Mouse (Mus musculus) bone marrow, adult 2 months (tissue): Measurements from ENCODE around the gene Nyap1. TPM values are rescaled to one million over a fixed set of nuclear protein-coding genes. Genes with fewer than 3 reads are reported as not detected.
A peak's percentile ranks its signal among the peaks of the same experiment; 100 is the strongest.

Experiments used
- H3K27ac ChIP-seq: fragments of 200-500 bp; 2 replicates; pipeline ENCODE4 v1.5.1; 2012; ENCODE audit warnings: low read depth, mild to moderate bottlenecking, control low read depth, inconsistent platforms, low read length; ENCODE audit not compliant: control insufficient read depth, poor library complexity, insufficient read depth
- H3K4me1 ChIP-seq: fragments of 200-500 bp; 2 replicates; pipeline ENCODE4 v1.6.1; 2011; ENCODE audit warnings: low read length; ENCODE audit not compliant: control insufficient read depth, insufficient read depth
- H3K4me3 ChIP-seq: fragments of 200-500 bp; replicated peaks from 2 replicates; pipeline ENCODE3; 2011; ENCODE audit warnings: mild to moderate bottlenecking, low read depth, low read length, control low read depth; ENCODE audit not compliant: control insufficient read depth
- CTCF ChIP-seq: fragments of 200-500 bp; IDR thresholded peaks from 2 replicates; pipeline ENCODE4 v1.5.1; 2011; ENCODE audit warnings: low read length, control low read depth; ENCODE audit not compliant: control insufficient read depth, insufficient read depth
- POLR2A ChIP-seq: fragments of 200-500 bp; IDR thresholded peaks from 2 replicates; pipeline ENCODE4 v1.6.1; 2011; ENCODE audit warnings: low read depth, mild to moderate bottlenecking, control low read depth, low read length, borderline replicate concordance; ENCODE audit not compliant: control insufficient read depth
- WGBS: fragments of 180-500 bp; shearing (Covaris S2); methylation state at CpG from one replicate; pipeline ENCODE4 v1.1.7; 2018; 5-methylcytosine and 5-hydroxymethylcytosine counted together
- polyA plus RNA-seq: library from polyadenylated mRNA; stranded (reverse); fragments of >200 nt; gene quantifications from 2 replicates; pipeline ENCODE4 v1.2.4, GENCODE M21; 2011; ENCODE audit warnings: low replicate concordance; ENCODE audit not compliant: missing spikeins, insufficient read depth, insufficient read length

Gene Nyap1
- polyA plus RNA-seq: 1.2 and 1.9 TPM in 2 replicates

DNA sequence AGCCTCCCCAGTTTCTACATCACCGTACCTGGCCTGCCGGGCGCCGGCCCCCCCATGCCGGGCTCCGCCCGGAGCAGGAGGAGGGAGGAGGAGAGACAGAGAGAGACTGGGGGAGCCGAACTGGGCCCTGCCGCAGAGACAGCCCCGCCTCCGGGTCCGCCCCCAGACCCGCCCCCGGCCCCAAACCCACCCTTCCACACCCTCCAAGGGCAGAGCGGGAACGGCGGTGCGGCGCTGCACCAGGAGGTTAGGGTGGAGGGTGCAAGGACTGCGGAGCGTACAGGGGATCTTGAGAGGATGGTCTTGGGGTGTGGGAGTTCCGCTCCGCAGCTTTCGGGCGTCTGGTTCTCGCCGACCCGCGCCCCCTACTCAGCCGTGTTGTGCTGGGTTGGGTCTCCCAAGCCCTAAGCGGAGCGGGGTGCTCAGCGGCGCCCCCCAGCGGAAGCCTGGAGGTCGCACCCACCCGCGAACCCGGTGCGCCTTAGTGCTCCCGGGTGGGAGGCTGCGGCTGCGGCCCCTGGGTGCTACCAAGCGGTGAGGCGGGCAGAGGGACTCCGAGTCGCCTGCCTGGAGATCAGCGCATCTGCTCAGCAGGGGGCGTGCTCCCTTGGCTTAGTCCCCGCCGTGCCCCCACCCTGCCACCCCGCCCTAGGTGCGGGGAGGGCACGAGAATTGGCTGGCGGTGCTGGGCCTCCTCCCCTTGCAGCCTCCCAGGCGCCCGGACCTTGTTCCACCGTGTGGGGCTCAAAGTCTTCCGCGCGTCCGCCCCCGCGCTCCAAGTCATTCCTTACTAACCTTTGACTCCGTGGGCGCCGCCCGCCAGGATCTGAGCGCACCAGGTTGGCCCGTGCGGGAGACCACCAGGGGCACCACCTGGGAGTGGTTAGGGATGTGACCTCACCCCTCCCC is at the start of gene Nyap1:
Nyap1 (minus strand) TSS at position 585 of the 909 bp plus-strand sequence.
- TF ChIP-seq POLR2A: peak; percentile 41; the same call in 1 of the 2 replicates
- 0 out of 2 replicates have a peak, but pooled peaks have one; percentile 41 for TF ChIP-seq CTCF
- peaks cover 2% of the 10 kb centered on the region; the same call in 1 of the 2 replicates for H3K4me1 ChIP-seq
- WGBS: under 1% methylated on average over 70 of the region's 71 CpGs
- peak within 1 kb of the TSS; percentile 52; the same call in 1 of the 2 replicates for H3K27ac ChIP-seq
- peak within 1 kb of the TSS; percentile 74 for H3K4me3 ChIP-seq

DNA sequence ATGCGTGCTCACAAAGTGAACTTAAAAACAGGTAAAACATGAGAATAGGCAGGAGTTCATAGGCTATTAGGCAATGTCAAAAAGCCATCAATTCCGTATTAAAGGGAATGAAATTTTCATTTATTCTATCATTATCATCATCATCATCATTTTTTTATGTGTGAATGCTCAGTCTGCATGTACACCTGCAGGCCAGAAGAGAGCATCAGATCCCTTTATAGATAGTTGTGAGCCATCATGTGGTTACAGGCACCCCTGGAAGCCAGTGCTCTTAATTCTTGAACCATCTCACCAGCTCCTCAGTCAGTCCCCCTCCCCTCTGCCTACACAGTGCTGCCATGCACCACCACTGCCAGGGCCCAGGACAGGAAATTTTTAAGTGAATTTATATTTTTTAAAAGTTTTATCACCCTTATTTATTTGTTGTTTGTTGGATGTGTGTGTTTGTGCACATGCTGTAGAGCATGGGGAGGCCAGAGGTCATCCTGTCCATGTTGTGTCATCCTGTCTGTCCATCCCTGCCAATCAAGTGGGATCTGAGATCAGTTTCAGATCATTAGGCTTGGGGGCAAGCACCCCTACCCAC is 47.6 kb upstream of the Nyap1 start:
- WGBS: 86% methylated on average over 2 of the region's 2 CpGs
- H3K27ac ChIP-seq: no peak overlapping the region
- peaks cover 5% of the 10 kb centered on the region for H3K4me1 ChIP-seq
- no peak for TF ChIP-seq CTCF
- no peak overlapping the region for H3K4me3 ChIP-seq

DNA sequence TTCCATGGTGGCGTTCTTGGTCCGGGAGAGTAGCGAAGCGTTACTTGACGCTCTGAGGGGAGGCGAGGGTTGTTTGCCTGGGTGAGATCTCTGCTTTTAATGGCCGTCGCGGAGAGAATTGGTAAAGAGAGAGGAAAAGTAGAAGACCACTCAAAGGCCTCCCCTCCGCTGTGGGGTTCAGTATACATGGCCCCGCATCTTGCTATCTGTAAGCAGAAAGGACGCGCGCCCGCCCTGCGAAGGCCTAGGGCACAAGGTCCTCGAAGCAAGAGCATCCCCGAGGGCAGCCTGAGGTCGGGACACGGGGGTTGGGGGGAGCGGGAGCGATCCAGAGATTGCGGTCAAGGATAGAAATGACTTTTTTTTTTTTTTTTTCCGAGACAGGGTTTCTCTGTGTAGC is 46.8 kb upstream of the Nyap1 start:
- 76% methylated on average over 24 of the region's 24 CpGs for WGBS
- H3K4me1 ChIP-seq: peaks cover 8% of the 10 kb centered on the region
- peak overlapping the region; percentile 22 for H3K4me3 ChIP-seq
- H3K27ac ChIP-seq: no peak overlapping the region
- TF ChIP-seq CTCF (no peak), POLR2A (no peak)

DNA sequence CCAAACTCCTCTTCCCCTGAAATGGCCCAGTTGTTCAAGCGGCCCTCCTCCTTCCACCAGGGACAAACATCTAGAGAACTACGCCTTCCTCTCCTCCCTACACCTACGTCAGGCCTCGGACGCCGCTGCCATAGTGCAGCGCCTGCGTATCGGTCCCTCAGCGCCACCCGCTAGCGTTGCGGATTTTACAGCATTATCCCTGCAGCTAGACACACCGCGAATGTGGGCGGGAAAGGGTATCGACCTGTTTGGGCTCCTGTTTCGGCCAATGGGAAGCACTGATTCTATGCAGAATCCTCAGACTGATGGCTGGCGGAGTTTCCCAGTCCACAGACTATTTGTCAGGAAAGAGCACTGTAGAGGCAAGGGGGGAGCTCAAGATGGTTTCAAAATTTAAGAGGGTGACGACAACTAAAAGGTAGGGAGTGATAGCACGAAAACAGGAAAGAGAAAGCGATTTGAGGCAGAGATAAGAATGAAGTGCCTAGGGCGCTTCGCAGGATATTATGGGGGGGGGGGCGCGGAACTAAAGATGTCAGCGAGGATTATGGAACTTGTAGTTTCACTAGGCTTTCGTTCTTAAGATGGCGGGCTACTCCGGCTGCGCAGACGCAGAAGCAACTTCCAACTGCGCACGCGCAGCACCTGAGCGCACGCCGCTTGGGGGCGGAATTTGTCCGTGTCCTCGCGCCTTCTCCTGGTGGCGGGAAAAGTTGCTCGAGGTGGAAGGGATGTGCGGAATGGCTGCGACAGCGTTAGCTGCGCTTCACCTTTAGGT is 45.9 kb upstream of the Nyap1 start, which contains the start of the genes Mepce and Zcwpw1:
Mepce (minus strand) TSS at position 505 of the 778 bp plus-strand sequence.
Zcwpw1 (plus strand) TSS at position 648 of the 778 bp plus-strand sequence.
- WGBS: under 1% methylated on average over 48 of the region's 48 CpGs
- peak within 1 kb of the TSS; percentile 79 for H3K4me3 ChIP-seq
- TF ChIP-seq POLR2A (peak; percentile 84; the same call in 1 of the 2 replicates), CTCF (peak; percentile 72)
- peak within 1 kb of the TSS; percentile 94 for H3K27ac ChIP-seq
- H3K4me1 ChIP-seq: peaks cover 8% of the 10 kb centered on the region

DNA sequence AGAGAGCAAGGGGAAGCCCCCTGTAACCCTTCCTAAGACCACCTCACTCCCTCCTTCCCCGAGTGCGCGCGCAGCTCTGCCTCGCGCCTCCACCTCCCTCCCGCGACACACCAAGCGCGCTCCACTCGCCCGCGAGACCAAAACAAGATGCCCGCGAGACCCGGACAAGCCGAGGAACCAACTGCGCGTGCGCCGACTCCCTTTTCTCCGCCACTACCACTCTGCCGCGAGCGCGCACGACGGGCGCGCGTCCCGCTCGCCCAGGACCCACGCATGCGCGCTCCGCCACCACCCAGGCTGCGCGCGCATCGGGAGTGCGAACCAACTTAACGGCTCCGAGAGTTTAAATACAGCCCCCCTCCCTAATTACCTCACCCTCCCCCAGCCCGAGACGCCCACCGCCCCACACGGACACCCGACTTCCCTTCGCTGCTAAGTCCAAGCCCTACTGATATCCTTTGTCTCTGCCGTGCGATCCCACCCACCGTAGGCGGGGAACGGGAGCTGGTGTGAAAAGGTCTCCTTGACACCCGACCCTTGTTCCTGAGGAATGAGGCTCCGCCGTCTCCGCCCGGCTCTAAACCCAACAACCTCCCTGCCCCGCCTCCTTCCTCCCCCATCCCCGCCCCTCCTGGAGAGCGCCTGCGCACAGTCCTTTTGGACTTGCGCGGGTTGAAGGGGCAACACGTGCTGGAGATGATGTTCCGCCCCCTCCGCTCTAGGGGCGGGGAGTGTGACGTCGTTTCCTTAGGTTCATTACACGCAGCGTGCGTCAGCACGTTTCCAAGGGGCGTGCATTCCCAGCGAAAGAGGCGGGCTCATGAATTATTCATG is 44.9 kb upstream of the Nyap1 start:
- TF ChIP-seq CTCF (no peak), POLR2A (peak; percentile 86)
- Histone ChIP-seq H3K27ac (peak overlapping the region; percentile 94), H3K4me3 (peak overlapping the region; percentile 79), H3K4me1 (peaks cover 8% of the 10 kb centered on the region)
- under 1% methylated on average over 79 of the region's 79 CpGs for WGBS

DNA sequence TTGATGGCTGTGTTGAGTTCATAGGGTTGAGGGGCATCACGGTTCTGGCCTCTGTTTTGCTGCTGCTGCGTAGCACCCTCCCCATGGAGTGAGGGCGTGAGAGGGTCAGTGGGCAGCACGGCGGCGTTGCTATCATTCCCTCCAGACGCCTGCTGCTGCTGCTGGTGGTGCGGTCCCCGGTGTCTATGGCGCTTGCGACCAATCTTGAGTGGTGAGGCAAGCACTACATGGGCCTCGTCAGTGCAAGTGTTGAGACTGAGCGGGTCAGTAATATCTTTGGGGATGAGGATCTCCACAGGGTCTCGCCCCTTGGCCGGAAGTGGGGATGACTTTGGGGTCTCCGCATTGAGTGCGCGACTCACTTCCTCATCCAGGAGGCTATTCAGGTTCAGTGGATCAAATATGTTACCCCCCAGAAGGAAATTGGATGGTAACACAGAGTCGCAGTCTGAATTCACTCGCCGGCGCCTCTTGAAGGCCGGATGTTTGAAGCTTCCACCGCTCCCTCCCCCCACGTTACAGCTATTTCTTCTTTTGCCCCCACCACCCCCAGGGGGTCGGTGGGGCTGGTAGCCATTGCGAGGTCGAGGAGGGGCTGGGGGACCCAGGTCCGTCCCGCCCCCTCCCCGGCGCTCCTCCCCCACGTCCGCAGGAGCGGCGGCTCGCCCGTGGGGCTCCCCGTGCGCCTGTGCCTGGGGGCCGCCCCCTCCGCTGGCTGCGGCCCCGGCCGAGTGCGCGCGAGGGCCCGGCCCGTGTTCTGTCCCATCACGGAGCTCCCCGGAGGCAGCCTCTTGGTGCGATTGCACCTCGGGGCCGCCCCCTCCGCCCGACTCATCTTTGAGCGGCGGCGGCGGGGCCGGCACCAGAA is 44.0 kb upstream of the Nyap1 start:
- Histone ChIP-seq H3K4me1 (peaks cover 8% of the 10 kb centered on the region), H3K4me3 (peak overlapping the region; percentile 79), H3K27ac (peak overlapping the region; percentile 94)
- WGBS: 1% methylated on average over 62 of the region's 62 CpGs
- TF ChIP-seq POLR2A (no peak; the same call in 1 of the 2 replicates), CTCF (no peak)
